Mouse (Mus musculus) adrenal gland, adult (tissue): ENCODE measurements at regions not wholly inside any gene's neighbourhood (a gene's known extent, or its start where the extent isn't known, plus 50 kb on each side); places are given as distances from the start of the nearest gene placed in this dataset.

Source experiments
- DNase-seq, 2 experiments: peaks; one replicate each; pipeline ENCODE4 v3.0.0; 2022 to 2023; ENCODE audit warnings: low spot score in 1 of 2; ENCODE audit not compliant: inconsistent age in 2 of 2

- DNase-seq: no peak
These were observed 148.8 kb downstream of the Ccser2 start for GRCm38 (mm10) chr14:36819826-36820225.

- no peak for DNase-seq
These were observed 166.2 kb downstream of the Ccser2 start for GRCm38 (mm10) chr14:36802418-36802817.

- peak; percentile 7 to 53 for DNase-seq
These were observed 168.8 kb downstream of the Ccser2 start for GRCm38 (mm10) chr14:36799820-36800219.

- no peak for DNase-seq
These were observed 186.7 kb downstream of the Ccser2 start for GRCm38 (mm10) chr14:36781882-36782281.

- peak in 1 of 2 experiments; percentile 59 for DNase-seq
These were observed 189.6 kb downstream of the Ccser2 start for GRCm38 (mm10) chr14:36778956-36779355.

- no peak for DNase-seq
These were observed 194.2 kb downstream of the Ccser2 start for GRCm38 (mm10) chr14:36774349-36774748.

- no peak for DNase-seq
These were observed 204.2 kb downstream of the Ccser2 start for GRCm38 (mm10) chr14:36764377-36764776.

GRCm38 (mm10) chr14:36756056-36756455 is 212.5 kb downstream of the Ccser2 start:
- DNase-seq: no peak

- no peak for DNase-seq
These were observed 220.3 kb downstream of the Ccser2 start for GRCm38 (mm10) chr14:36748130-36748883.

GRCm38 (mm10) chr14:36731095-36731494 is 237.5 kb downstream of the Ccser2 start:
- no peak for DNase-seq

- DNase-seq: no peak
These were observed 242.5 kb downstream of the Ccser2 start for GRCm38 (mm10) chr14:36726092-36726491.

- no peak for DNase-seq
These were observed 252.9 kb downstream of the Ccser2 start for GRCm38 (mm10) chr14:36715684-36716083.

- no peak for DNase-seq
These were observed 271.6 kb downstream of the Ccser2 start for GRCm38 (mm10) chr14:36696993-36697392.

GRCm38 (mm10) chr14:36691958-36692357 is 276.6 kb downstream of the Ccser2 start:
- DNase-seq: no peak

- DNase-seq: no peak
These were observed 277.6 kb downstream of the Ccser2 start for GRCm38 (mm10) chr14:36691018-36691417.

- DNase-seq: no peak
These were observed 309.8 kb downstream of the Ccser2 start for GRCm38 (mm10) chr14:36658678-36659263.

- no peak for DNase-seq
These were observed 310.4 kb downstream of the Ccser2 start for GRCm38 (mm10) chr14:36658193-36658592.

GRCm38 (mm10) chr14:36652982-36653557 is 315.5 kb downstream of the Ccser2 start:
- peak in 1 of 2 experiments; percentile 19 for DNase-seq

- no peak for DNase-seq
These were observed 317.4 kb downstream of the Ccser2 start for GRCm38 (mm10) chr14:36651053-36651735.

GRCm38 (mm10) chr14:36646649-36647048 is 321.9 kb downstream of the Ccser2 start:
- DNase-seq: no peak

GRCm38 (mm10) chr14:36646237-36646636 is 322.3 kb downstream of the Ccser2 start:
- no peak for DNase-seq

- DNase-seq: no peak
These were observed 343.8 kb downstream of the Ccser2 start for GRCm38 (mm10) chr14:36624822-36625221.
